Mouse (Mus musculus): ENCODE data around the gene Rbm47. TPM values are rescaled to one million over a fixed set of nuclear protein-coding genes. Genes with fewer than 3 reads are reported as not detected.
"Not testable (repeated sequence)": the region's sequence is repeated elsewhere in the genome, so short reads cannot be mapped to it uniquely, and the experiment has no call there.

The Rbm47 gene
- polyA plus RNA-seq, 1 experiment from 2014 or later: 1.0 TPM

GRCm38 (mm10) chr5:65994643-65995042, 178.3 kb downstream of the Rbm47 start:
- Histone ChIP-seq H3K9me3 (ENCODE audit: control insufficient read depth, low read length) (no peaks in the 10 kb centered on the region), H3K4me1 (ENCODE audit: control insufficient read depth, insufficient read depth, low read length) (no peaks in the 10 kb centered on the region), H3K36me3 (ENCODE audit: control insufficient read depth, insufficient read depth, low read length) (no peaks in the 10 kb centered on the region), H3K4me3 (replicated peaks; ENCODE audit: low read depth, low read length) (no peak overlapping the region), H3K27ac (replicated peaks; ENCODE audit: low read depth, low read length) (no peak overlapping the region), H3K9ac (replicated peaks; ENCODE audit: low read length) (no peak overlapping the region), H3K27me3 (ENCODE audit: control insufficient read depth, insufficient read depth, low read length) (no peaks in the 10 kb centered on the region), H3K4me2 (ENCODE audit: low read length) (no peak overlapping the region)
- 88% methylated on average over 6 of the region's 6 CpGs for WGBS
- ATAC-seq (ENCODE audit: low FRiP score, low TSS enrichment) (no peak), DNase-seq (no peak)

GRCm38 (mm10) chr5:65991191-65991590, 181.7 kb downstream of the Rbm47 start:
- no peak for DNase-seq
- Histone ChIP-seq H3K9me3 (ENCODE audit: control insufficient read depth, low read length) (no peaks in the 10 kb centered on the region), H3K4me1 (ENCODE audit: control insufficient read depth, insufficient read depth, low read length) (no peaks in the 10 kb centered on the region), H3K4me3 (replicated peaks; ENCODE audit: low read depth, low read length) (no peak overlapping the region), H3K9ac (replicated peaks; ENCODE audit: low read length) (no peak overlapping the region), H3K27me3 (ENCODE audit: control insufficient read depth, insufficient read depth, low read length) (no peaks in the 10 kb centered on the region), H3K36me3 (ENCODE audit: control insufficient read depth, insufficient read depth, low read length) (no peaks in the 10 kb centered on the region), H3K4me2 (ENCODE audit: low read length) (no peak overlapping the region), H3K27ac (replicated peaks; ENCODE audit: low read depth, low read length) (no peak overlapping the region)
- ATAC-seq (ENCODE audit: low FRiP score, low TSS enrichment): no peak
- 92% methylated on average over 2 of the region's 2 CpGs for WGBS

- ATAC-seq (ENCODE audit: low FRiP score, low TSS enrichment); H3K9ac ChIP-seq (replicated peaks; ENCODE audit: low read length); H3K4me1 ChIP-seq (ENCODE audit: control insufficient read depth, insufficient read depth, low read length); H3K36me3 ChIP-seq (ENCODE audit: control insufficient read depth, insufficient read depth, low read length); H3K9me3 ChIP-seq (ENCODE audit: control insufficient read depth, low read length); H3K4me2 ChIP-seq (ENCODE audit: low read length); H3K27me3 ChIP-seq (ENCODE audit: control insufficient read depth, insufficient read depth, low read length); DNase-seq; H3K4me3 ChIP-seq (replicated peaks; ENCODE audit: low read depth, low read length); H3K27ac ChIP-seq (replicated peaks; ENCODE audit: low read depth, low read length): not testable (repeated sequence)
- WGBS: 76% methylated on average over 3 of the region's 3 CpGs
Observed at GRCm38 (mm10) chr5:65987004-65987403, 185.9 kb downstream of the Rbm47 start.

- Histone ChIP-seq H3K27me3 (ENCODE audit: control insufficient read depth, insufficient read depth, low read length) (no peaks in the 10 kb centered on the region), H3K9ac (replicated peaks; ENCODE audit: low read length) (no peak overlapping the region), H3K4me2 (ENCODE audit: low read length) (no peak overlapping the region), H3K9me3 (ENCODE audit: control insufficient read depth, low read length) (no peaks in the 10 kb centered on the region), H3K36me3 (ENCODE audit: control insufficient read depth, insufficient read depth, low read length) (no peaks in the 10 kb centered on the region), H3K4me3 (replicated peaks; ENCODE audit: low read depth, low read length) (no peak overlapping the region), H3K4me1 (ENCODE audit: control insufficient read depth, insufficient read depth, low read length) (no peaks in the 10 kb centered on the region), H3K27ac (replicated peaks; ENCODE audit: low read depth, low read length) (no peak overlapping the region)
- 93% methylated on average over 5 of the region's 5 CpGs for WGBS
- DNase-seq (no peak), ATAC-seq (ENCODE audit: low FRiP score, low TSS enrichment) (no peak)
Observed at GRCm38 (mm10) chr5:65986426-65986825, 186.5 kb downstream of the Rbm47 start.

GRCm38 (mm10) chr5:65975731-65976130, 197.2 kb downstream of the Rbm47 start:
- Histone ChIP-seq H3K36me3 (ENCODE audit: control insufficient read depth, insufficient read depth, low read length) (no peaks in the 10 kb centered on the region), H3K4me1 (ENCODE audit: control insufficient read depth, insufficient read depth, low read length) (no peaks in the 10 kb centered on the region), H3K4me2 (ENCODE audit: low read length) (no peak overlapping the region), H3K4me3 (replicated peaks; ENCODE audit: low read depth, low read length) (no peak overlapping the region), H3K27me3 (ENCODE audit: control insufficient read depth, insufficient read depth, low read length) (no peaks in the 10 kb centered on the region), H3K9me3 (ENCODE audit: control insufficient read depth, low read length) (no peaks in the 10 kb centered on the region), H3K9ac (replicated peaks; ENCODE audit: low read length) (no peak overlapping the region), H3K27ac (replicated peaks; ENCODE audit: low read depth, low read length) (no peak overlapping the region)
- 91% methylated on average over 13 of the region's 13 CpGs for WGBS
- DNase-seq: no peak
- no peak for ATAC-seq (ENCODE audit: low FRiP score, low TSS enrichment)

- no peak overlapping the region for H3K4me3 ChIP-seq (replicated peaks; ENCODE audit: low read depth, low read length)
- ATAC-seq (ENCODE audit: low FRiP score, low TSS enrichment) (no peak), DNase-seq (no peak)
- H3K36me3 ChIP-seq (ENCODE audit: control insufficient read depth, insufficient read depth, low read length): no peaks in the 10 kb centered on the region
- H3K27me3 ChIP-seq (ENCODE audit: control insufficient read depth, insufficient read depth, low read length): no peaks in the 10 kb centered on the region
- WGBS: 78% methylated on average over 2 of the region's 2 CpGs
- H3K4me2 ChIP-seq (ENCODE audit: low read length): no peak overlapping the region
- H3K9me3 ChIP-seq (ENCODE audit: control insufficient read depth, low read length): no peaks in the 10 kb centered on the region
- H3K27ac ChIP-seq (replicated peaks; ENCODE audit: low read depth, low read length): no peak overlapping the region
- H3K9ac ChIP-seq (replicated peaks; ENCODE audit: low read length): no peak overlapping the region
- no peaks in the 10 kb centered on the region for H3K4me1 ChIP-seq (ENCODE audit: control insufficient read depth, insufficient read depth, low read length)
Observed at GRCm38 (mm10) chr5:65973189-65973588, 199.7 kb downstream of the Rbm47 start.

- ATAC-seq (ENCODE audit: low FRiP score, low TSS enrichment) (no peak), DNase-seq (no peak)
- Histone ChIP-seq H3K27me3 (ENCODE audit: control insufficient read depth, insufficient read depth, low read length) (no peaks in the 10 kb centered on the region), H3K36me3 (ENCODE audit: control insufficient read depth, insufficient read depth, low read length) (no peaks in the 10 kb centered on the region), H3K4me1 (ENCODE audit: control insufficient read depth, insufficient read depth, low read length) (no peaks in the 10 kb centered on the region), H3K27ac (replicated peaks; ENCODE audit: low read depth, low read length) (no peak overlapping the region), H3K4me3 (replicated peaks; ENCODE audit: low read depth, low read length) (no peak overlapping the region), H3K4me2 (ENCODE audit: low read length) (no peak overlapping the region), H3K9me3 (ENCODE audit: control insufficient read depth, low read length) (no peaks in the 10 kb centered on the region), H3K9ac (replicated peaks; ENCODE audit: low read length) (no peak overlapping the region)
- WGBS: 91% methylated on average over 3 of the region's 3 CpGs
Observed at GRCm38 (mm10) chr5:65968004-65968403, 204.9 kb downstream of the Rbm47 start.

- Histone ChIP-seq H3K9ac (replicated peaks; ENCODE audit: low read length) (no peak overlapping the region), H3K4me3 (replicated peaks; ENCODE audit: low read depth, low read length) (no peak overlapping the region), H3K4me2 (ENCODE audit: low read length) (no peak overlapping the region), H3K36me3 (ENCODE audit: control insufficient read depth, insufficient read depth, low read length) (no peaks in the 10 kb centered on the region), H3K27me3 (ENCODE audit: control insufficient read depth, insufficient read depth, low read length) (no peaks in the 10 kb centered on the region), H3K27ac (replicated peaks; ENCODE audit: low read depth, low read length) (no peak overlapping the region), H3K4me1 (ENCODE audit: control insufficient read depth, insufficient read depth, low read length) (no peaks in the 10 kb centered on the region), H3K9me3 (ENCODE audit: control insufficient read depth, low read length) (no peaks in the 10 kb centered on the region)
- DNase-seq (no peak), ATAC-seq (ENCODE audit: low FRiP score, low TSS enrichment) (no peak)
- 72% methylated on average over 12 of the region's 12 CpGs for WGBS
Observed at GRCm38 (mm10) chr5:65967091-65967490, 205.8 kb downstream of the Rbm47 start.

All from midbrain, embryonic 14.5 days (tissue).